Mouse (Mus musculus): Measurements from ENCODE around the gene Nwd1. TPM values are rescaled to one million over a fixed set of nuclear protein-coding genes. Genes with fewer than 3 reads are reported as not detected.

The Nwd1 gene
- polyA plus RNA-seq, 2 experiments = 0.15 to 0.21 TPM

DNA sequence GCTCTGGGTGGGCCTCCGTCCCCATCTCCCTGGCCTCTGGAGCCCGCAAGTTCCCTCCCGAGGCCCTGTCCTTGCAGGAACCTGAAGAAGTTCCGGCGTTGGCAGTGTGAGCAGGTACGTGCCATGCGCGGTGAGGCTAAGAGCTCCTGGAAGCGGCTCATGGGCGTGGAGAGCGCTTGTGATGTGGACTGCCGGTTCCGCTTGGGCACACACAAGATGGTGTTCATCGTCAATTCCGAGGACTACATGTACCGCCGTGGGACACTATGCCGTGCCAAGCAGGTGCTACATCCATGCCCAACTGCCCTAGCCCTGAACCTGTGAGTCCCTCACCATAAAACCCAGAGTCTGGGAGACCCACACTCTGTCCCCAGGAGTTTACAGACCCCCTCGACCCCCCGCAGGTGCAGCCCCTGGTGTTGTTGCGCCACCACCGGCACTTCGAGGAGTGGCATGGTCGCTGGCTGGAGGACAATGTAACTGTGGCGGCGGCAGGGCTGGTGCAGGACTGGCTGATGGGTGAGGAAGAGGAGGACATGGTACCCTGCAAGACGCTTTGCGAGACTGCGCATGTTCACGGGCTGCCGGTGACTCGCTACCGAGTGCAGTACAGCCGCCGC, 110.4 kb downstream of the Nwd1 start:
- no peaks in the 10 kb centered on the region for H3K4me1 ChIP-seq (ENCODE audit: control insufficient read depth, insufficient read depth, low read length)
- no peak for TF ChIP-seq POLR2A (IDR thresholded peaks at IDR 0.05; ENCODE audit: borderline replicate concordance, extremely low read depth, insufficient read depth, insufficient read length)
- no peak overlapping the region for H3K4me3 ChIP-seq (replicated peaks; ENCODE audit: low read length)
- DNase-seq (ENCODE audit: low spot score) (no peak), ATAC-seq (ENCODE audit: low FRiP score, low read depth) (no peak)
- H3K27me3 ChIP-seq (ENCODE audit: control insufficient read depth, insufficient read depth, low read length) = no peaks in the 10 kb centered on the region
- no peaks in the 10 kb centered on the region for H3K9me3 ChIP-seq (ENCODE audit: control insufficient read depth, low read length)
- WGBS = 96% methylated on average over 35 of the region's 35 CpGs
- H3K9ac ChIP-seq (ENCODE audit: low read depth, low read length, severe bottlenecking) = no peak overlapping the region
- no peak overlapping the region for H3K27ac ChIP-seq (replicated peaks; ENCODE audit: low read depth, low read length)
- no peak overlapping the region for H3K4me2 ChIP-seq (replicated peaks; ENCODE audit: low read depth, low read length, severe bottlenecking)
- H3K36me3 ChIP-seq (ENCODE audit: control insufficient read depth, insufficient read depth, low read length) = peaks cover 65% of the 10 kb centered on the region

- Histone ChIP-seq H3K27me3 (ENCODE audit: control insufficient read depth, insufficient read depth, low read length) (no peaks in the 10 kb centered on the region), H3K27ac (replicated peaks; ENCODE audit: low read depth, low read length) (no peak overlapping the region), H3K36me3 (ENCODE audit: control insufficient read depth, insufficient read depth, low read length) (peaks cover 58% of the 10 kb centered on the region), H3K9me3 (ENCODE audit: control insufficient read depth, low read length) (no peaks in the 10 kb centered on the region), H3K4me3 (replicated peaks; ENCODE audit: low read length) (no peak overlapping the region), H3K4me1 (ENCODE audit: control insufficient read depth, insufficient read depth, low read length) (no peaks in the 10 kb centered on the region), H3K4me2 (replicated peaks; ENCODE audit: low read depth, low read length, severe bottlenecking) (no peak overlapping the region), H3K9ac (ENCODE audit: low read depth, low read length, severe bottlenecking) (no peak overlapping the region)
- 91% methylated on average over 15 of the region's 15 CpGs for WGBS
- ATAC-seq (ENCODE audit: low FRiP score, low read depth) (no peak), DNase-seq (ENCODE audit: low spot score) (no peak)
- no peak for TF ChIP-seq POLR2A (IDR thresholded peaks at IDR 0.05; ENCODE audit: borderline replicate concordance, extremely low read depth, insufficient read depth, insufficient read length)
Measured at GRCm38 (mm10) chr8:72757426-72758195, 111.1 kb downstream of the Nwd1 start.

- ATAC-seq (ENCODE audit: low FRiP score, low read depth) (no peak), DNase-seq (ENCODE audit: low spot score) (no peak)
- H3K27me3 ChIP-seq (ENCODE audit: control insufficient read depth, insufficient read depth, low read length) = no peaks in the 10 kb centered on the region
- H3K9me3 ChIP-seq (ENCODE audit: control insufficient read depth, low read length) = no peaks in the 10 kb centered on the region
- TF ChIP-seq POLR2A (IDR thresholded peaks at IDR 0.05; ENCODE audit: borderline replicate concordance, extremely low read depth, insufficient read depth, insufficient read length) = no peak
- H3K4me3 ChIP-seq (replicated peaks; ENCODE audit: low read length) = no peak overlapping the region
- H3K27ac ChIP-seq (replicated peaks; ENCODE audit: low read depth, low read length) = no peak overlapping the region
- H3K4me2 ChIP-seq (replicated peaks; ENCODE audit: low read depth, low read length, severe bottlenecking) = no peak overlapping the region
- H3K4me1 ChIP-seq (ENCODE audit: control insufficient read depth, insufficient read depth, low read length) = no peaks in the 10 kb centered on the region
- no peak overlapping the region for H3K9ac ChIP-seq (ENCODE audit: low read depth, low read length, severe bottlenecking)
- peaks cover 51% of the 10 kb centered on the region for H3K36me3 ChIP-seq (ENCODE audit: control insufficient read depth, insufficient read depth, low read length)
Measured at GRCm38 (mm10) chr8:72758310-72758709, 111.8 kb downstream of the Nwd1 start.

DNA sequence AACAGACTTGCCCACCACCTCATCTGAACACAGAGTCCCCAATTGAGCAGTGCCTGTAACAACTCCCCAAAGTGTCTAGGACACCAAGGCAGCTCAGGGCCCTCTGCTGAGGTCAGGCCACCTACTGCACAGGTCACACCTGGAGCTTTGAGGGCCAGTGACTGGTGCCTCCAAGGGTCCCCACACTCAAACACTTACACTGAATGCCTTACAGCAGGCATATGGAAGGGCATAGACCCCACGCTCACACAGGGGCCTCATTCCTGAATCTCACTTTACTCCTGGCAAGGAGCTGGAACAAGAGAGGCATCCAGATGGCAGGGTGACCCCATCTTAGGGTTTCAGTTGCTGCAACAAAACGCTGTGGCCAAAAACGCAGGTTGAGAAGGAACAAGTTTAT, 113.7 kb downstream of the Nwd1 start:
- Histone ChIP-seq H3K4me1 (ENCODE audit: control insufficient read depth, insufficient read depth, low read length) (no peaks in the 10 kb centered on the region), H3K9ac (ENCODE audit: low read depth, low read length, severe bottlenecking) (no peak overlapping the region), H3K4me2 (replicated peaks; ENCODE audit: low read depth, low read length, severe bottlenecking) (no peak overlapping the region), H3K9me3 (ENCODE audit: control insufficient read depth, low read length) (no peaks in the 10 kb centered on the region), H3K4me3 (replicated peaks; ENCODE audit: low read length) (no peak overlapping the region), H3K27ac (replicated peaks; ENCODE audit: low read depth, low read length) (no peak overlapping the region), H3K27me3 (ENCODE audit: control insufficient read depth, insufficient read depth, low read length) (no peaks in the 10 kb centered on the region), H3K36me3 (ENCODE audit: control insufficient read depth, insufficient read depth, low read length) (peaks cover 36% of the 10 kb centered on the region)
- no peak for TF ChIP-seq POLR2A (IDR thresholded peaks at IDR 0.05; ENCODE audit: borderline replicate concordance, extremely low read depth, insufficient read depth, insufficient read length)
- DNase-seq (ENCODE audit: low spot score) (no peak), ATAC-seq (ENCODE audit: low FRiP score, low read depth) (no peak)
- WGBS = 82% methylated on average over 3 of the region's 3 CpGs

GRCm38 (mm10) chr8:72761322-72762051, 115.0 kb downstream of the Nwd1 start, which contains the start of gene F2rl3:
Gene F2rl3 (plus strand): TSS chr8:72761880.
- Histone ChIP-seq H3K4me3 (replicated peaks; ENCODE audit: low read length) (no peak within 1 kb of the TSS), H3K9ac (ENCODE audit: low read depth, low read length, severe bottlenecking) (no peak within 1 kb of the TSS), H3K27me3 (ENCODE audit: control insufficient read depth, insufficient read depth, low read length) (no peaks in the 10 kb centered on the region), H3K36me3 (ENCODE audit: control insufficient read depth, insufficient read depth, low read length) (peaks cover 23% of the 10 kb centered on the region), H3K4me2 (replicated peaks; ENCODE audit: low read depth, low read length, severe bottlenecking) (no peak within 1 kb of the TSS), H3K9me3 (ENCODE audit: control insufficient read depth, low read length) (no peaks in the 10 kb centered on the region), H3K27ac (replicated peaks; ENCODE audit: low read depth, low read length) (no peak within 1 kb of the TSS), H3K4me1 (ENCODE audit: control insufficient read depth, insufficient read depth, low read length) (no peaks in the 10 kb centered on the region)
- no peak for TF ChIP-seq POLR2A (IDR thresholded peaks at IDR 0.05; ENCODE audit: borderline replicate concordance, extremely low read depth, insufficient read depth, insufficient read length)
- 86% methylated on average over 7 of the region's 7 CpGs for WGBS
- DNase-seq (ENCODE audit: low spot score) = no peak
- ATAC-seq (ENCODE audit: low FRiP score, low read depth) = no peak

All from limb, embryonic 14.5 days (tissue).